ENCODE assay signal across 9 mouse cellular contexts in genomic region chr6:94772868-94773603, GRCm38 (mm10).
A peak's percentile ranks its signal among the peaks of the same experiment; 100 is the strongest.
DNase-seq lines count a peak whose midpoint lies in the region; ATAC-seq and TF ChIP-seq lines count a peak whose summit lies in the region.
"Had no signal": no experiment of that assay in that cellular context is flagged by ENCODE, and none has a peak within 500 bp of the region (broad histone marks: within the 10 kb centered on the region; RNA-seq: fewer than 3 reads in every experiment).

No protein-coding gene starts in this region.

- H3K36me3 ChIP-seq in heart, embryonic 15.5 days = no peaks in the 10 kb centered on the region
- H3K36me3 ChIP-seq in heart, adult 2 months (ENCODE audit: control insufficient read depth, insufficient read depth, low read length) = no peaks in the 10 kb centered on the region
- H3K36me3 ChIP-seq in hindbrain, embryonic 15.5 days = no peaks in the 10 kb centered on the region
- no peaks in the 10 kb centered on the region for H3K36me3 ChIP-seq in midbrain, embryonic 14.5 days (ENCODE audit: control insufficient read depth, insufficient read depth, low read length)

- H3K9ac ChIP-seq in heart, embryonic 15.5 days = peak overlapping the region; percentile 23; the same call in 1 of the 2 replicates
- H3K9ac ChIP-seq in heart, adult 2 months (ENCODE audit: low read depth, low read length) = no peak overlapping the region
- peak overlapping the region; percentile 9 for H3K9ac ChIP-seq in hindbrain, embryonic 15.5 days
- peak overlapping the region; percentile 17 for H3K9ac ChIP-seq in midbrain, embryonic 14.5 days (replicated peaks; ENCODE audit: low read length)

- H3K4me2 ChIP-seq in heart, embryonic 15.5 days = peak overlapping the region; percentile 55
- peak overlapping the region; percentile 54 for H3K4me2 ChIP-seq in hindbrain, embryonic 15.5 days
- H3K4me2 ChIP-seq in midbrain, embryonic 14.5 days (ENCODE audit: low read length) = peak overlapping the region; percentile 47

- H3K27ac ChIP-seq in heart, embryonic 15.5 days = peak overlapping the region; percentile 47
- no peak overlapping the region for H3K27ac ChIP-seq in heart, adult 2 months
- H3K27ac ChIP-seq in hindbrain, embryonic 15.5 days (replicated peaks) = peak overlapping the region; percentile 71
- H3K27ac ChIP-seq in midbrain, embryonic 14.5 days (replicated peaks; ENCODE audit: low read depth, low read length) = peak overlapping the region; percentile 88

- no peaks in the 10 kb centered on the region for H3K9me3 ChIP-seq in heart, embryonic 15.5 days (replicated peaks)
- no peaks in the 10 kb centered on the region for H3K9me3 ChIP-seq in hindbrain, embryonic 15.5 days
- H3K9me3 ChIP-seq in midbrain, embryonic 14.5 days (ENCODE audit: control insufficient read depth, low read length) = no peaks in the 10 kb centered on the region

- no peak for TF ChIP-seq CTCF in heart, adult 2 months (IDR thresholded peaks at IDR 0.05)

- TF ChIP-seq POLR2A in heart, adult 2 months (IDR thresholded peaks at IDR 0.05; ENCODE audit: insufficient read depth, low read depth, low read length) = no peak

- H3K4me3 ChIP-seq in heart, embryonic 15.5 days = peak overlapping the region; percentile 22
- H3K4me3 ChIP-seq in heart, adult 2 months = no peak overlapping the region; the same call in 1 of the 2 replicates
- H3K4me3 ChIP-seq in hindbrain, embryonic 15.5 days = peak overlapping the region; percentile 23
- no peak overlapping the region for H3K4me3 ChIP-seq in midbrain, embryonic 14.5 days (replicated peaks; ENCODE audit: low read depth, low read length)

- no peak for TF ChIP-seq EP300 in heart, adult 2 months (IDR thresholded peaks at IDR 0.05; ENCODE audit: insufficient read depth, low read depth, low read length)

- DNase-seq in heart, adult 2 months = no peak
- DNase-seq in embryo, embryonic 10.5 days (ENCODE audit: low spot score) = peak; percentile 64
- DNase-seq in midbrain, embryonic 14.5 days = peak; percentile 65
- no peak for DNase-seq in layer of hippocampus, adult 9-11 months
- DNase-seq in urinary bladder, postnatal 14 days (ENCODE audit: low spot score) = no peak
- DNase-seq: thymus, postnatal 36 days had no signal

- no peak for ATAC-seq in heart, embryonic 15.5 days (replicated peaks; ENCODE audit: insufficient number of reproducible peaks, insufficient read depth, low FRiP score, low read depth)
- peak; percentile 52 for ATAC-seq in hindbrain, embryonic 15.5 days (ENCODE audit: low FRiP score, low read depth)
- ATAC-seq in midbrain, embryonic 14.5 days (ENCODE audit: low FRiP score, low TSS enrichment) = peak; percentile 28; the same call in 1 of the 2 replicates
- ATAC-seq in granulocyte monocyte progenitor cell, adult 5-6 weeks (replicated peaks; ENCODE audit: poor library complexity, severe bottlenecking) = no peak

- 43% methylated on average over 12 of the region's 12 CpGs for WGBS in heart, embryonic 15.5 days
- WGBS in heart, adult 2 months = 49% methylated on average over 12 of the region's 12 CpGs
- 19% methylated on average over 12 of the region's 12 CpGs for WGBS in hindbrain, embryonic 15.5 days
- 5% methylated on average over 12 of the region's 12 CpGs for WGBS in midbrain, embryonic 14.5 days

- intact Hi-C loops in heart, adult 2 months (cut with DNase I) = no loop called here

- no peaks in the 10 kb centered on the region for H3K79me2 ChIP-seq in heart, adult 2 months (replicated peaks; ENCODE audit: control insufficient read depth, insufficient read depth, low read length)

- peaks cover 22% of the 10 kb centered on the region for H3K4me1 ChIP-seq in heart, embryonic 15.5 days (replicated peaks)
- H3K4me1 ChIP-seq in heart, adult 2 months (ENCODE audit: control insufficient read depth, insufficient read depth, low read length) = no peaks in the 10 kb centered on the region
- H3K4me1 ChIP-seq in hindbrain, embryonic 15.5 days (replicated peaks) = peaks cover 29% of the 10 kb centered on the region
- peaks cover 27% of the 10 kb centered on the region for H3K4me1 ChIP-seq in midbrain, embryonic 14.5 days (ENCODE audit: control insufficient read depth, insufficient read depth, low read length)

- peaks cover 4% of the 10 kb centered on the region; the same call in 1 of the 2 replicates for H3K27me3 ChIP-seq in heart, embryonic 15.5 days
- H3K27me3 ChIP-seq in heart, adult 2 months (ENCODE audit: control insufficient read depth, insufficient read depth, low read length) = no peaks in the 10 kb centered on the region
- no peaks in the 10 kb centered on the region for H3K27me3 ChIP-seq in hindbrain, embryonic 15.5 days
- no peaks in the 10 kb centered on the region for H3K27me3 ChIP-seq in midbrain, embryonic 14.5 days (ENCODE audit: control insufficient read depth, insufficient read depth, low read length)

Comparison
In these comparisons a context has a peak if more than half of its experiments do, and no peak if none do; other contexts are left out.
1. H3K4me3 ChIP-seq: peak in heart, embryonic 15.5 days (single experiment) and hindbrain, embryonic 15.5 days (single experiment); none in heart, adult 2 months (single experiment) and midbrain, embryonic 14.5 days (single experiment).
2. ATAC-seq: peak in hindbrain, embryonic 15.5 days (single experiment) and midbrain, embryonic 14.5 days (single experiment); none in heart, embryonic 15.5 days (single experiment) and granulocyte monocyte progenitor cell, adult 5-6 weeks (single experiment).
3. DNase-seq: peak in embryo, embryonic 10.5 days (single experiment) and midbrain, embryonic 14.5 days (single experiment); none in heart, adult 2 months (0 of 2), layer of hippocampus, adult 9-11 months (single experiment) and urinary bladder, postnatal 14 days (single experiment).
4. Peak in every context shown above with its lines, with median percentiles within 50 percentile points of each other: H3K4me2 ChIP-seq.